Mouse (Mus musculus) left cerebral cortex, adult 11 months (tissue): Measurements from ENCODE around the gene Ccnd3.

ENCODE experiments used
- DNase-seq: peaks from one replicate; pipeline ENCODE4 v3.0.0; 2022; ENCODE audit warnings: low spot score

Gene Ccnd3

DNA sequence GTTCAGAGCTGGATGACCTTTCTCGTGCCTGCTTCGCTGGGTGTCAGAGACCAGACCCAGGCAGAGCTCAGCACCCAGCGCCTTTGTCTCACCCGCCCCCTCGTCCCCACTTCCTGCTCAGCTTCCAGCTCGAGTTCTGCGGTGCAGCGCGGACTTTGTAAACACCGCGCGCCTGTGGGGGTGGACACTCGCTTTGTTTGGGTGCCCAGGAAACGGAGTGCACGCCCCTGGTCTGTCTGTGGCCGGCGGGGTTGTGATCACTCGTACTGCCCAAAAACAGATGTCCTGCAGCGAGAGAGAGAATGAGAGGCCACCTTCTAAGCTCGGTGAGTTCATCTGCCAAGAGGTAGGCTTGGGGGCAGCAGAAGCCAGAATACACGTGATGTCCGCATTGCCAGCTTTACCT, at the start of gene Ccnd3:
Ccnd3 (plus strand) TSS at position 111 of the 406 bp plus-strand sequence.
- peak; percentile 44 for DNase-seq

DNA sequence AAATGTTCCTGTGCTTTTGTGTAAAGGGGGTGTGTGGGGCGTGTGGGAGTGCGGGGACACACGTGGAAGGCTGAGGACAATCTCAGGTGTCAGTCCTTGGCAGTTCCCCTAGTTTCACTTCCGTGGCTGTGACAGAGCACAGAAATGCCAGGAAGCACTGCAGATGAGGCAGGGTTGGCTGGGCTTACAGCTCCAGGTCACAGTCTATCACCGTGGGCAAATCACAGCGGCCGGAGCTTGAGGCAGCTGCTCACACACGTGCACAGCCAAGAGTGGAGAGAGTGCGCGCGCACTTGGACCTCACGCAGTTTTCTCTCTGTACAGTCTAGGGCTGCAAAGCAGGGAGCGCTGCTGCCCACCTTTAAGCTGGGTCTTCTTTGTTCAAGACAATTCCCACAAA, 46.5 kb upstream of the Ccnd3 start:
- DNase-seq, result no peak

DNA sequence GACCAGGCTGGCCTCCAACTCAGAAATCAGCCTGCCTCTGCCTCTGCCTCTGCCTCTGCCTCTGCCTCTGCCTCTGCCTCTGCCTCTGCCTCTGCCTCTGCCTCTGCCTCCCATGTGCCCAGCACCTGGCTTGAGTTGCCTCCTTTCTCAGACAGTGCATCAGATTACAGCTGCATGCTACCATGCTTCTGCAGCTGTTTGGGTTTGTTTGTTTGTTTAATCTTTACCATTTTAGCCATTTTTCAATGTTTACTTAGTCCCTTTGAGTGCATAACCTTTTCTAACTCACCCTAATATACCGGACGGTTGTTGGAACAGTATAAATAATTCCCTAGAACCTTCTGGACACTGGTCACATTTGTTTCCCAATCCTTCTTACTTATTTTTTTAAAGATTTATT, 45.9 kb upstream of the Ccnd3 start:
- no peak for DNase-seq

DNA sequence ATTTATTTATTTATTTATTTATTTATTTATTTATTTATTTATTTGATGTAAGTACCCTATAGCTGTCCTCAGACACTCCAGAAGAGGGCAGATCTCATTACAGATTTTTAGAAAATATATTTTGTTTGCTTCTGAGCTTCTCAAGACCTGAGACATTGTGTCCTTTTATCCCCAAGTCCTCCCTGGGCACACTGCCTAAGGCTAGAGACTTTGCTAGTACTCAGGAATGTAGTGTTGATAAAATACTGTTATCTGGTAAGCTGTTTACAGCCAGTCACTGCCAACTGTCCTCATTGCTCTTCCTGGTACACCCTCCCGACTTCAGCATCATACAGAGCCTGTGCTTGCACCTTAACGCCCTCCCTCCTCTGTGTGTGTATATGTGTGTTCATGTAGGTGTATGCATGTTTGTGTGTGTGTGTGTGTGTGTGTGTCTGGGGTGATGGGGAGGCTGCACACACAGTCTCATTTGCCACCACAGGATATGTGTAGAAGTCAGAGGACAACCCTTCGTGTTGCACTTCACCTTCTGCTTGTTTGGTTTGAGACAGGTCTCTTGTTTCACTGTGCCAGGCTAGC, 45.4 kb upstream of the Ccnd3 start:
- no peak for DNase-seq

DNA sequence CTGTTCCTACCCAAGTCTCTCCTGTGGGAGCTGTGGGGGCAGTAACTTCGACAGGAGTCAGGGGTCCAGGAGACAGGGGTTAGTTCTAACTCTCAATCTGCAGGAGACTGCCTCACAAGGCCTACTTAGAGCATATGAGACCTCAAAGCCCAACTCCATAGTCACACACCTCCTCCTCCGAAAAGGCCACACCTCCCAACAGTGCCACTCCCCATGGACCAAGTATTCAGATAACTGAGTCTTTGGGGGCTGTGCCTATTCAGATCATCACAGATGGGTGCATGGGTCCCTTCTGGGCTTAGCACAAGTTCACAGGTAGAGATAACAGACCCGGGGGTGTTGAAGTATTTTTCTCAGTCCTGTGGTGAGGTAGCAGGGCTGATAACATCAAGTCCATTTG, 43.2 kb upstream of the Ccnd3 start:
- no peak for DNase-seq

DNA sequence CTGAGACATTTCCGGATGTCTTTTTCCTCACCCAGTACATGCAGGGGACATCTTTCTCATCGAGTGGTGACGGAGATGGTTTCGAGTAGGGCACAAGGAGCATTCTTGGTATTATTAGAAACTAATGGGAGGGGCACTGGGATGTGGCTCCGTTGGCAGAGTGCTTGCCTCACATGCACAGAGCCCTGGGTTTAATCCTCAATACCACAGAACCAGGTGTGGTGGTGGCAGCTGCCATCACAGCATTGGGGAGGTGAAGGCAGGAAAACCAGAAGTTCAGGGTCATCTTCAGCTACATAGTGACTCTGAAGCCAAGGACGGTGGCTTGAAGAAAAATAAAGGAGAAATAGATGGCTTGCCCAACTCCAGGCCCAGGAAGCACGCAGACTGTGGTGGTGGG, 42.6 kb upstream of the Ccnd3 start:
- DNase-seq, result no peak

DNA sequence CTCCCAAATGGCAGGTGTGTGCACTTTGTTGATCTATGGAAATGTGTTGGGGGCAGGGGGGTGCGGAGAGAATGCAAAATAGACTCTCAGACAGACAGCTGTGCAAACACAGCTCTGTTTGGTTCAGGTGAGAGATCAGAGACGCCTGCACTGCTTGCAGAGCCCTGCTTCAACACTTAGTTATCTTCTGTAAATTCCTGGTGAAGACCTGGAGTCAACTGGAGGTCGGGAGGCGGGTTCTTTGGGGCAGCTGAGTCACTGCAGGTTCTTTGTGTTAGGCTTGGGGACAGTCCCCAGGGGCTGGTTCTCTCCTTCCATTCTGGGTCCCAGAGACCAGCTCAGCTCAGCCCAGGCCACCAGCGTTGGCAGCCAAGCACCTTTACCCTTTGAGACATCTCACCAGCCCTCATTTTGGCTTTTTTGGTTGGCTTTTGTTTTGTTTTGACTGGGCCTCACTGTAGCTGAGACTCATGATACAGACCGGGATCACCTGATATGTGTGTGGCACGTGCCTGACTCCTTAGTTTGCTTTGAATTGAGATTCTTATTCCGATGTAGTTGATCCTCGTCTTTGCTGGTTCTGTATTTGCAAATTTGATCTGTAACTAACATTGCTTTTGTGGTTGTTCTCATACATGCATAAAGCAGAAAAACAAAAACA, 42.0 kb upstream of the Ccnd3 start:
- DNase-seq, result no peak

DNA sequence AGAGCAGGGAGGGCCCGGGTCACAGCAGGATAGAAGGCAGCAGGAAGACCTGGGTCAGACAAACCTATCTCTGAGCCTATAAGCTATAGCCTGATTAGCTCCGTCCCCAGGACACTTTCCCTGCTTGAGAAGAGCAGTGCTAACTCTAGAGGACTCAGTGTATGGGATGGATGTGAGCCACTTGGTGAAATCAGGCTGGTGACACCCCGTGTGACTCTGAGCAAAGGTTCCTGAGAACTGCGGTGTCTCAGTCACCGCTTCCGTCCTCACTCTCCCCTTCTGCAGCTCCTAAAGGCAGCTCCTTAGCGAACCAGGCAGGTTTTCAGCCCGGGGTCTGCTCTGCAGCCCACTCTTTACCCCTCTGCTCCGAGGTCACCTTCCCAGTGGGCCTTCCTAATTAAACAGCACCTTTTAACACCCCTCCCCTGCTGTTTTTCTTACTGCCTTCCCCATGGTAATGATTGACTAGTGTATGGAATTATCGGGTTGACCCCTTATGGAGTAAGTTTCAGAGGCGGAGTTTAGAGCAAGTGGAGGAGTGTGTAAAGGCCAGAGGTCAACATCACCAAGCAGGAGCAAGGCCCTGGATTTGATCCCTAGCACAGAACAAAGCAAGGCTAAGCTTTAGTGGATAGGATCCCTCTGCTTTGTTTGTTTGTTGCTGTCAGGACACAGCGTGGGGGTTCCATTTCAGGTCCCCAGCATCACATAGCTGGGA, 40.4 kb upstream of the Ccnd3 start:
- DNase-seq, result no peak

DNA sequence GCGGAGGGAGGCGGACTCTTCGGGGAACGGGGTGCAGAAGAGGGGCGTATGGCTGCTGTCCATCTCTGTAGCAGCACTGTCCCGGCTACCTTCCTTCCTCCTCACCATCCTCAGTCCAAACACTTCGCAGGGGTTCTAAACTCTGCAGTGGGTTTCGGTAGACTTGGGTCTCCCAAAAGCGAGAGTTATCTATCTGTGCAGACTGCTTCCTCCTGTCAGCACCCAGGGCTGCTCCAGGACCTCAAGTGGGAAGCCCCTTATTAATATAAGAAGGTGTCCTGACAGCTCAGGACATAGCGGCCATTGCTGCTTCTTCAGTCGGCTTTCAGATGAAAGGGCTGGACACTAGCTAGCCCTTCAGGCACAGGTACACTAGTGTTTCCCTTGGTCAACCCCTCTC, 39.8 kb upstream of the Ccnd3 start:
- no peak for DNase-seq

DNA sequence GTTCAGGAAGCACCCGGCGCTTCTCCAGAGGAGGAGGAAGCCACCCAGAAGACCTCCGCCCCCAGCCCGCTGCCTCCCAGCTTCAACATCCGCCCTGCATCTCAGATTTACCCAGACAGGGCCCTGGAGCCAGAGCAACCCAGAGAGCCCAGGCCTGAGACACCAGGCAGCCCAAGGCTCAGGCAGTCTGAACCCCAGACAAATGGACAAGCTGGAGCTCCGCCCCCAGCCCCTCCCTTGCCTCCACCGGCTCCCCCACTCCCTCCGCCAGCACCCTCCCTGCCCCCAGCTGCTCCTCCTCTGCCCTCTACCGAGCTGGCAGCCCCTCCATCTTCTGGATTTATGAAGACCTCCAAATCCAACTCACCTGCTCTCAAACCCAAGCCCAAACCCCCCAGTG, 38.6 kb upstream of the Ccnd3 start:
- no peak for DNase-seq

DNA sequence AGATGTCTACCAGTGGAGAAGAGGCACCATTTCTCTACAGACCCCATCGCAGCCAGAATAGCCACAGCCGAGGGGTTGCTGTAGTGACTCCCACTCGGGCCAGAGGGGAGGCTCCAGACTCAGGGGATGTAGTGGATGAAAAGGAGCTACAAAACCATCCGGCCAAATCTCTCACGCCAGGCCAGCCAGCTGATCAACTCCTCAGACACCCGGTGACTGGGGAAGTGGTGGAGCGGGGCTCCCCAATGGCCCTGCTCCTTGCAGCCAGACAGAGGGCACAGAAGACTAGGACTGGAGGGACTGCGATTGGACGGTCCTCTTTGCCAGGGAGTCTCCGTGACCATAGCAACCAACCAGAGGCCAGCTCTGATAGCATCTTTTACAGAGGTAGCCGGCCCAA, 37.2 kb upstream of the Ccnd3 start:
- no peak for DNase-seq

DNA sequence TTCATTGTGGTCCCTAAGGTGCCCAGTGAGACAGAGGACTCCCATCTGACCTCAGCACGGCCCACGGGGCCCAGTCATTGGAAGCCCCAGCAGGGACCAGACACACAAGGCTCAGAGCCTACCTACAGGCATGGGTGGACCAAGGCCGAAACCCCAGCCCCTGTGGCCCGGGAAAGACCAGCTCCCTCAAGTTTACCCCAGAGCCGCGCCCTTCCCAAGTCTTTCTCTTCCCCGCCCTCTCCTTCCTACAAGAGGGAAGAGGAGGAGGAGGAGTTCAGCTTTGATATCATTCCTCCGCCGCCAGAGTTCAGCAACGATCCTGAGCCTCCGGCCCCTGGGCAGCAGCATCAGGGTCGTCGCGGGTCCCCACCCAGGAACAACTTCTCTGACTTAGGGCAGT, 36.8 kb upstream of the Ccnd3 start:
- no peak for DNase-seq

DNA sequence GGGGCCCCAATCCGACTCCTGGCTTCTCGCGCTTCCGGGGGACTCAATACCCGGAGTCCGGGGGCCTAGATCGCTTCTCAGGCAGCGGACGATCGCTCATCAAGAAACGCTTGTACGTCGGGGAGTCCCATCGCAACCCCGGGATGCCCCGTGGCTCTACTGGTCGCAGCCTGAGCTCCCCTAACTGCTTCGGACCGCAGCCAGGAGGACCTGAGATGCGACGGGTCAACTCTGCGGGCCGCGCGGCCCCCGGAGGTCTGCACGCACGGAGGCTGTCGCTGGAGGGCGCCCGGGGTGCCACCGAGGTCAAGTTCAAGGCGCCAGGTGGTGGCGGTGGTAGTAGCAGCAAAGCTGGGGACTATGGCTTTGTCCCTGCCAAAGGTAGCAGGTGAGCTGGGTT, 36.4 kb upstream of the Ccnd3 start:
- DNase-seq, result no peak

DNA sequence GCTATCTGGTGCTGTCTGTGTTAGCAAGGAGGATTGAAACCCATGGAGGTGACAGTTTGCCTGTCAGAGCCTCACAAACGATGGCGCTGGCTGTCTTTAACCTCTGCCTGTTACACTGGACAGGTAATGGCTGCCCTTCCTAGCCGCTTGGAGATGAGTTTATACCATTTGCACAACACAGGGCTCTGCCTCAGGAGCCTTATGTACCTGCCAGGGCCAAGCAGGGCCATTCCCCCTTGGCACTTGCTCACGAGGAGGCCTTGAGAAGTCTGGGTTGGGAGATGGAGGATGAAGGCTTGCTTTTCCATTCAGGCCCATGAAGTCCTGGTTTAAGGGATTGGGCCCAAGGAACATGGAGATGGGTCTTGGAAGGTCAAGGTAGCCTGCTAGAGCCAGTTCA, 35.2 kb upstream of the Ccnd3 start:
- no peak for DNase-seq

DNA sequence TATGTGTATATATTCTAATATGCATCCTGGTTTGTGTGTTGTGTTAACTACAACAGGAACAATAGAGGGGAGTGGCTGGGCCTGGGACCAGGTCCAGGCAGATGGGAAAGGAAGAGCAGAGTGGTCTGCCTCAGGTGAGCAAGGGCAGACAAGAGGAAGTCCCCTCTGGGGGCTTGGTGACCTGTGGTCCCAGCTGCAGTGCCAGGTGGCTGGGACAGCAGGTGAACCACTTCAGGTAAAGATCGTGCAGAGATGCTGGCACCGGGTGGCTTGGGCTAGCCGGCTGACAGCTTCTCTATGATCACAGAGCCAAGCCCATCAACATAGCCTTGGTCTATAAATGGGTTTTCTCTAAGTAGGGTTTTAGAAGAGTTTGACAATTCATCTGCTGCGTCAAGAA, 34.7 kb upstream of the Ccnd3 start:
- DNase-seq, result no peak

DNA sequence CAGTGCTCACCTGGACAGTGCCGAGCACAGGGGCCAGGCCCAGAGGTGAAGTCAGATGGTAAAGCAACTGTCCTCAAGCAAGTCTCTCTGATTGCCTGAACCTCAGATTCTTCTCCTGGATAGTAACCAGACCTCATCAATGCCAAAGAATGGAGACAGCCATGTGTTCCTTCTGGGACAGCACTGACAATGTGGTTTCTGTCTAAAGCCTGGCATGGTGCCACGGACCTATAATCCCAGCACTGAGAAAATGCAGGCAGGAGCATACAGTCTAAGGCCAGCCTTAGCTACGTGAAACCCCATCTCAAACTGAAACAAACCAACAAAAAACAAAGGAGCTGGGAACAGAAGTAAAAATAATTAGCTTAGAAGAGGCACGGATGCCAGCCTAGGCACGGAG, 34.2 kb upstream of the Ccnd3 start:
- DNase-seq, result no peak

DNA sequence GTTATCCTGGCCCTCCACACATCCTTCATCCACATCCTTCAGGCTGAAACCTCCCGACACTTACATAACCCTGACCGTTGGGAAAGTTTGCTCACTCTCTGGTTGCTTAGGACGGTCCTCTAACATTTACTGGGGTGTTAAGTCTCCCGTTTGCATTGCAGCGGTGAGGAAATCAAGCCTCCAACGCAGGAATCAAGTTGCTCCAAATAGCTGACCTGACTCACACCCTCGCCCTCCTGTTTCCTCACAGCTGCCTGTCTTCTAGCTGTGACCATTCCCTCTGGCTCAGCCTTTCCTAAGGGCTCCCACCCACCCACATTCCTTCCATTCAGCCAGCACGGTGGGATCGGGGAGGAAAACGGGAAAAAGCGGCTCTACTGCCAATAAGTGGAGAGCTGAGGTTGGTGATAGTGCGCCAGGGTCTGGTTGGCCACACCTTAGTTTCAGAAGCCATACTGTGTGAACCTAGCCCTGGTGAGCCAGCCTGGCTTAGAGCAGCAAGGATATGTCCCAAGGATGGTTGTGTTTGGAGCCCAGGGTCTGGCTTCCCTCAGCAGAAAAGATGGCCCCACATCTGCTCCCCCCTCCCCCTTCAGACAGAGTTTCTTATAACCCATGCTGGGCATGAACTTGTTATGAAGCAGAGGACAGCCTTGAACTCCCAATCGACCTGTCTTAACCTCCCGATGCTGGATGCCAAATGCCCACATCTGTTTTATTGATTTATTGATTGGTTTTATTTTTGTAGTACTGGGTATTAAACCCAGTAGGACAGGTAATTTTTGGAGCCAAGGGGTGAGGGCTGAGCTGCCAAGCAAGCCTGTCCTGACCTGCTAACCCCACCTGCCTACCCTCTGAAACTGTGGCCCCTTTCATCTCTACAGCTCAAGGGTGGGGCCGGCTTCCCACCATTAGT, 32.2 kb upstream of the Ccnd3 start:
- DNase-seq, result no peak

DNA sequence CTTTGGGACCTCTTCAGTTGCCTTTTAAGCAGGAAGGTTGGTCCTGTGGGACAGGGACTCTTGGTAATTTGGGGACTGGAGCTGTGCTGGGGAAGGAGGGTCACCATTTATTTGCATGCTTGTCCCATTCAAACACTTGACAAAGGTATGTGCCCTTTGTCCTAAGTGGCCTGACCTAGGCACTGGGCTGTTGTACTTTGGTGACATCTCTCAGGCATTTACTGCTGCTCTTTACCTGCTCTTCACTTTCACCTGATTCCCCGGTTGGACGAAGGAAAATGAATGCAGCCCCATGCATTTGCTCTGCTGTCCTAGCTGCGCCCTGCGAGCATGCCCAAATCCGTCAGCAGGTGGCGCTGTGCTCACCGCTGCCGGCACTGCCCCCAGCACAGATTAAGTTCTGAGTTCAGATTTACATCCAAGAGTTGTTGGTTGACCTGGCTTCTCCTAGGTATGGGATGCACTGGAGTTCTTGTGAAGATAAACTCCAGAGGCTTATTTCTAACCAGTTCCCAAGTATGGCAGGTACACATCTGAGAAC, 31.3 kb upstream of the Ccnd3 start:
- DNase-seq, result no peak

DNA sequence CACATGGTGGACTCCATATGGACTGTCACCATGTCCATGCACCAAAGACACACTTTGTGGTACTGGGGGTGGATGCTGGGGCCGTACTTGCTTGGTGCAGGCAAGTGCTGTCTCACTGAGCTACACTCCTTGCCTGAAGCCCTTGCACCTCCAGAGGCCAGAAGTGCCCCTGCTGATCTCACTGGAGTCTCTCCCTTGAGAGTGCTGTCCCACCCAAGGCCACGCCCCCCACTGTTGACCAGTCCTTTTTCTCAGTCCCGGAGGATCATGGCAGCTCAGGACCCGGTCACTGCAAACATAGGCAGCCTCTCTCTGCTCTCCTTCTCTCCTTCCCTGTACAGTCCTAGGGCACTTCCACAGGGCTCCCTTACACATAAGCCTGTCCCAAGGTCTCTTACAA, 30.6 kb upstream of the Ccnd3 start:
- no peak for DNase-seq

DNA sequence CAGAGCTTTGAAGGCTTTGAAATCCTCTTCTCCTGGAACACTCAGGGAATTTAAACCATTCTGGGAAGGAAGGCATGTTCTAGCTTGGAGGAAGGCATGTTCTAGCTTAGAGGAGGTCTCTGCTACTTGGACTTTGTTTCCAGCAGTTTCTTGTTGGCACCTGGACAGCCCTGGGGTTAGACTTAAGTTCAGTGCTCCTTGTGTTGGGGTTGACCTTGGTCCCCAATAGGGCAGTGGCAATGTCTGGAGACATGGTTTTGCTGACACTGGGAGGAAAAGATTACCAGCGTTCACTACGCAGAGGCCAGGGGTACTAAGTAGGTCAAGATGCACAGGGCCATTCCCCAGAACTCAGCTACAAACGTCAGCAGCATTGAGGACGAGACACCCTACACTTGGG, 29.7 kb upstream of the Ccnd3 start:
- no peak for DNase-seq

DNA sequence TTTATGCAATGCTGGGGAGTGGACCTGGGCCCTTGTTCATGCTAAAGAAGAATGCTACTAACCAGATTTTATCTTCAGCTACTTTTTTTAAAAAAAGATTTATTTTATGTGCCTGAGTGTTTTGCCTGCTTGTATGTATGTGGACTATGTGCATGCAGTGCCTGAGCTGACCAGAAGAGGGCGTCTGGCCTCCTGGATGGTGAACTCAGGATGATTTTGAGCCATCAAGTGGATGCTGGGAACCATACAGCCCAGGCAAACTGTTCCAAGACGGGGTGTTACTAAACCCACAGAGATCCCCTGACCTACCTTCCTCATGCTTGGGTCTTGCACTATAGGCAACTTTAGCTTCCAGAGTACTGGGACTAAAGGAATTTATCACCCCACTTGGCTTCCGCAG, 29.1 kb upstream of the Ccnd3 start:
- no peak for DNase-seq

DNA sequence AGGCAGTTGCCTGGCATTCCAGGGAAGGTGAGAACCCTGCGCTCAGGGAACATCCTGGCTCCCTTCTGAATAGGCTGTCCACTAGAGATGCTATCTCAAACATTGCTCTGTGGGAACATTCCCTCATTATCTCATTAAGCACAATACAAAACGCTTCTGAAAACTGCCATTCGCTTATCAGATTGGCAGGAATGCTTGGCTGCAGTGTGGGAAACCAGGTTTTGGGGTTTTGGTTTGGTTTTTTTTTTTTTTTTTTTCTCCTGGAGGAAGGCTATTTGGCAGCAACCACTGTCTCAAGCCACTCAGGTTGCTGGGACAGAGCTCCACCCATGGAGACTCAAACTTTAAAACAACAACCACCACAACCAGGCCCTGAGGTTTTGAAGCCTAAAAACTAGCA, 25.0 kb upstream of the Ccnd3 start:
- DNase-seq, result no peak
